Mouse (Mus musculus) lung, postnatal 0 days (tissue): ENCODE data around the gene Crb2.

ENCODE experiments used
- CTCF ChIP-seq: IDR thresholded peaks from 2 replicates; pipeline ENCODE4 v1.5.1; 2016; ENCODE audit warnings: antibody characterized with exemption, mild to moderate bottlenecking
- EP300 ChIP-seq: IDR thresholded peaks from 2 replicates; pipeline ENCODE4 v1.6.1; 2016; ENCODE audit warnings: antibody characterized with exemption, mild to moderate bottlenecking, control low read depth

- TF ChIP-seq CTCF (no peak), EP300 (no peak)
These were observed 13.9 kb downstream of the Crb2 start for GRCm38 (mm10) chr2:37789995-37790394.
